Mouse (Mus musculus): ENCODE measurements around the gene Nipa1. TPM values are rescaled to one million over a fixed set of nuclear protein-coding genes. Genes with fewer than 3 reads are reported as not detected.
"Not testable (repeated sequence)": the region's sequence is repeated elsewhere in the genome, so short reads cannot be mapped to it uniquely, and the experiment has no call there.

Gene Nipa1
- polyA plus RNA-seq, 1 experiment from 2014 or later: 4.4 TPM

DNA sequence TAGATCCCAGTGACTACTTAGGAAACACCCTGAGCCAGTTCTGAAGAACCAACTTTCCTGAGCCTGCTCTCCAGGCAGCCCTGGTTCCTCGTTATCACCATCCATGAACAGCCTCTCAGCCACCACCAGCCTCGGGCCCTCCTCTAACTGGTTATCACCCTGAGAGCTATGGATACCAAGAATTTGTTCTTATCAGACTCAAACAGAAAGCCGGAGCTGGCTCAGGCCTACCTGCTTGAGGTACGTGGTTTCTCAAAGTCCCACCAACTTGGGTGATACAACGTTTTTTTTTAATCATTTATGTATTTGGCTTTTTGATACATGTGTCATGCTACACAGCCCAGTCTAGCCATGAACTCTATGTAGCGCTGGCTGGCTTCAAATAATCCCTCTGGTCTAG lies 4.6 kb downstream of the Nipa1 start:
- no peak overlapping the region for H3K9ac ChIP-seq (ENCODE audit: low read depth, low read length)
- no peaks in the 10 kb centered on the region for H3K27me3 ChIP-seq (ENCODE audit: control insufficient read depth, insufficient read depth, low read length)
- no peaks in the 10 kb centered on the region for H3K36me3 ChIP-seq (ENCODE audit: control insufficient read depth, insufficient read depth, low read length)
- peak; percentile 71 for ATAC-seq (replicated peaks; ENCODE audit: insufficient number of reproducible peaks, low FRiP score, low TSS enrichment)
- H3K4me3 ChIP-seq (ENCODE audit: low read depth, low read length): no peak overlapping the region
- H3K4me2 ChIP-seq: peak overlapping the region; percentile 9; the same call in 1 of the 2 replicates
- no peaks in the 10 kb centered on the region for H3K9me3 ChIP-seq (replicated peaks; ENCODE audit: control insufficient read depth, low read length)
- H3K27ac ChIP-seq (ENCODE audit: low read depth, low read length): peak overlapping the region; percentile 42; the same call in 1 of the 2 replicates
- no peaks in the 10 kb centered on the region for H3K4me1 ChIP-seq (ENCODE audit: control insufficient read depth, insufficient read depth, low read length)
- WGBS (ENCODE audit: insufficient replicate concordance): 42% methylated on average over 6 of the region's 6 CpGs

DNA sequence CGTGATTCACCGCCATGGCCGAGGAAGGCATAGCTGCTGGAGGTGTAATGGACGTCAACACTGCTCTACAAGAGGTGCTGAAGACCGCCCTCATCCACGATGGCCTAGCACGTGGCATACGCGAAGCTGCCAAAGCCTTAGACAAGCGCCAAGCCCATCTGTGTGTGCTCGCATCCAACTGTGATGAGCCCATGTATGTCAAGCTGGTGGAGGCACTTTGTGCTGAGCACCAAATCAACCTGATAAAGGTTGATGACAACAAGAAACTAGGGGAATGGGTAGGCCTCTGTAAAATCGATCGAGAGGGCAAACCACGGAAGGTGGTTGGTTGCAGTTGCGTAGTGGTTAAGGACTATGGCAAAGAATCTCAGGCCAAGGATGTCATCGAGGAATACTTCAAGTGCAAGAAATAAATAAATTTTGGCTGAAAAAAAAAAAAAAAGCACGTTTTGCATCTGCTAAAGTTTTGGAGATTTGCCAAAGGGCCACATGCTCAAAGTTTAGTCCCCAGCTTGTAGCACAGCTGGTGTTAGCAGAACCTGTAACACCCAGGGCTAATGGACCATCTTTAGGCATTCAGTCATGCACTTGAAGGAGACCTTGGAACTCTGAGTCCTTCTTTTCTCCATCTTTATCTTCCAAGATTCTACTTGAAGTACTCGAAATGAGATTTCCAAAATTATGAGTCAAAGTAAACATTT lies 5.6 kb downstream of the Nipa1 start:
- 84% methylated on average over 6 of the region's 18 CpGs for WGBS (ENCODE audit: insufficient replicate concordance)
- H3K4me1 ChIP-seq (ENCODE audit: control insufficient read depth, insufficient read depth, low read length); H3K27ac ChIP-seq (ENCODE audit: low read depth, low read length); H3K4me3 ChIP-seq (ENCODE audit: low read depth, low read length); H3K9ac ChIP-seq (ENCODE audit: low read depth, low read length); H3K4me2 ChIP-seq; H3K36me3 ChIP-seq (ENCODE audit: control insufficient read depth, insufficient read depth, low read length); ATAC-seq (replicated peaks; ENCODE audit: insufficient number of reproducible peaks, low FRiP score, low TSS enrichment); H3K27me3 ChIP-seq (ENCODE audit: control insufficient read depth, insufficient read depth, low read length); H3K9me3 ChIP-seq (replicated peaks; ENCODE audit: control insufficient read depth, low read length): not testable (repeated sequence)

- Histone ChIP-seq H3K36me3 (ENCODE audit: control insufficient read depth, insufficient read depth, low read length) (no peaks in the 10 kb centered on the region), H3K27me3 (ENCODE audit: control insufficient read depth, insufficient read depth, low read length) (no peaks in the 10 kb centered on the region), H3K4me1 (ENCODE audit: control insufficient read depth, insufficient read depth, low read length) (no peaks in the 10 kb centered on the region), H3K4me3 (ENCODE audit: low read depth, low read length) (no peak overlapping the region), H3K27ac (ENCODE audit: low read depth, low read length) (no peak overlapping the region), H3K9me3 (replicated peaks; ENCODE audit: control insufficient read depth, low read length) (no peaks in the 10 kb centered on the region), H3K9ac (ENCODE audit: low read depth, low read length) (no peak overlapping the region), H3K4me2 (no peak overlapping the region)
- ATAC-seq (replicated peaks; ENCODE audit: insufficient number of reproducible peaks, low FRiP score, low TSS enrichment): no peak
- WGBS (ENCODE audit: insufficient replicate concordance): 97% methylated on average over 14 of the region's 14 CpGs
Measured at GRCm38 (mm10) chr7:56013261-56014001, 6.3 kb downstream of the Nipa1 start.

DNA sequence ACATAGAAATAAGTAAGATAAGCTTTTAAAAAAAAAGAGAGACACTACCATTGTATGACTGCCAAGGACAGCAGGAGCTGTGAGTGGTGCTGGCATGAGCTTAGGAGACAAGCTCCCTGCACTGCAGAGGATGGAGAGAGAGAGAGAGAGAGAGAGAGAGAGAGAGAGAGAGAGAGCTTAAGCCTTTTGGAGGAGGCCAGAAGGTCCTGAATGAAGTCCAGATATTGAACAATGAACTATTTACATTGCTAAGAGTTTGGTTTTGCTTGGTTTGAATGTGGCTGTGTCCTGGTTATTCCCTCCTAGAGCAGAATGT lies 8.8 kb downstream of the Nipa1 start:
- ATAC-seq (replicated peaks; ENCODE audit: insufficient number of reproducible peaks, low FRiP score, low TSS enrichment): no peak
- Histone ChIP-seq H3K9ac (ENCODE audit: low read depth, low read length) (no peak overlapping the region), H3K36me3 (ENCODE audit: control insufficient read depth, insufficient read depth, low read length) (no peaks in the 10 kb centered on the region)

GRCm38 (mm10) chr7:56010318-56011017 lies 9.3 kb downstream of the Nipa1 start:
- Histone ChIP-seq H3K27ac (ENCODE audit: low read depth, low read length) (no peak overlapping the region), H3K9ac (ENCODE audit: low read depth, low read length) (no peak overlapping the region), H3K4me1 (ENCODE audit: control insufficient read depth, insufficient read depth, low read length) (no peaks in the 10 kb centered on the region), H3K9me3 (replicated peaks; ENCODE audit: control insufficient read depth, low read length) (no peaks in the 10 kb centered on the region), H3K4me2 (no peak overlapping the region), H3K36me3 (ENCODE audit: control insufficient read depth, insufficient read depth, low read length) (no peaks in the 10 kb centered on the region), H3K4me3 (ENCODE audit: low read depth, low read length) (no peak overlapping the region), H3K27me3 (ENCODE audit: control insufficient read depth, insufficient read depth, low read length) (no peaks in the 10 kb centered on the region)
- ATAC-seq (replicated peaks; ENCODE audit: insufficient number of reproducible peaks, low FRiP score, low TSS enrichment): no peak
- WGBS (ENCODE audit: insufficient replicate concordance): 87% methylated on average over 4 of the region's 4 CpGs

More for the DNA sequence above, 8.8 kb downstream of the Nipa1 start:
- Histone ChIP-seq H3K27me3 (ENCODE audit: control insufficient read depth, insufficient read depth, low read length) (no peaks in the 10 kb centered on the region), H3K4me2 (no peak overlapping the region), H3K27ac (ENCODE audit: low read depth, low read length) (no peak overlapping the region), H3K9me3 (replicated peaks; ENCODE audit: control insufficient read depth, low read length) (no peaks in the 10 kb centered on the region), H3K4me1 (ENCODE audit: control insufficient read depth, insufficient read depth, low read length) (no peaks in the 10 kb centered on the region), H3K4me3 (ENCODE audit: low read depth, low read length) (no peak overlapping the region)

DNA sequence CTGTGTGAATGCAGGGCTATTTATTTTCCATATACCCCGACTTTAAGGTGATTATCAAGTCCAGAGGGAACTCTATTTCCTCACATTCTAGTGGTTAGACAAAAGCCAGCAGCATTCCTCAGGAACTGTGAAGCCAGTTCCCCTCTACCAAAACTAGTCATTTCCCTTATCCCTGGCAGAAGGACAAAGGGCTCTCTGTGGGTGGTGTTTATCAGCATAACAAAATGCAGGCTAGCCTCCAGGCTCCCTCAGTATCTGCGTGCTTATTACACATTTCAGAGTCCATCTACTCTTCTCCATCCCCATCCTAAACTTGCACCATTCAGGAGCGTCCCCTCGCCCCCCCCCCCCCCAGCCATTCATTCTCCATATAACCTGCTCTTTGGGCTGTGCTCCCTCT lies 20.8 kb downstream of the Nipa1 start:
- Histone ChIP-seq H3K27ac (ENCODE audit: low read depth, low read length) (0 out of 2 replicates have a peak overlapping the region, but pooled peaks have one; percentile 5), H3K4me3 (ENCODE audit: low read depth, low read length) (no peak overlapping the region), H3K36me3 (ENCODE audit: control insufficient read depth, insufficient read depth, low read length) (no peaks in the 10 kb centered on the region), H3K9ac (ENCODE audit: low read depth, low read length) (no peak overlapping the region), H3K4me2 (no peak overlapping the region), H3K4me1 (ENCODE audit: control insufficient read depth, insufficient read depth, low read length) (no peaks in the 10 kb centered on the region), H3K9me3 (replicated peaks; ENCODE audit: control insufficient read depth, low read length) (no peaks in the 10 kb centered on the region), H3K27me3 (ENCODE audit: control insufficient read depth, insufficient read depth, low read length) (no peaks in the 10 kb centered on the region)
- 17% methylated on average over 3 of the region's 4 CpGs for WGBS (ENCODE audit: insufficient replicate concordance)
- ATAC-seq (replicated peaks; ENCODE audit: insufficient number of reproducible peaks, low FRiP score, low TSS enrichment): peak; percentile 46; the same call in 1 of the 2 replicates

GRCm38 (mm10) chr7:55995013-55995412 lies 24.7 kb downstream of the Nipa1 start:
- Histone ChIP-seq H3K36me3 (ENCODE audit: control insufficient read depth, insufficient read depth, low read length) (no peaks in the 10 kb centered on the region), H3K4me1 (ENCODE audit: control insufficient read depth, insufficient read depth, low read length) (no peaks in the 10 kb centered on the region), H3K9ac (ENCODE audit: low read depth, low read length) (no peak overlapping the region), H3K27ac (ENCODE audit: low read depth, low read length) (no peak overlapping the region), H3K9me3 (replicated peaks; ENCODE audit: control insufficient read depth, low read length) (no peaks in the 10 kb centered on the region), H3K27me3 (ENCODE audit: control insufficient read depth, insufficient read depth, low read length) (no peaks in the 10 kb centered on the region), H3K4me2 (no peak overlapping the region), H3K4me3 (ENCODE audit: low read depth, low read length) (no peak overlapping the region)
- ATAC-seq (replicated peaks; ENCODE audit: insufficient number of reproducible peaks, low FRiP score, low TSS enrichment): no peak
- WGBS (ENCODE audit: insufficient replicate concordance): 66% methylated on average over 4 of the region's 4 CpGs

DNA sequence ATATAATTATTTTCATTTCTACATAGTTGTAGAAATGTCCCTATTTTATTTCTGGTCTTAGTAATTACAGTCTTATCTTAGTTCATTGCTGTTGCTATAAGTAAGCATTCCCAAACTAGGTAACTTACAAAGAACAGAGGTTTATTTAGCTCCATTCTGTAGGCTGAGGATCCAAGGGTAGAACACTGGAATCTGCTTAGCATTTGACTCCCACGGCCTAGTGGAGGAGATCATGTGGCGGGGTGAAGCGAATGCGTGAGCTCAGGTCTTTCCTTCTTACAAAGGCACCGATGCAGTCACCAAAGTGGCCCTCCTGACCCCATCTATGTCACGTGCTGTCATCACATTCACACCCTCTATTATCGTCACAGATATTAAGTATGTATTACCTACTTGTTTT lies 27.9 kb downstream of the Nipa1 start:
- Histone ChIP-seq H3K27ac (ENCODE audit: low read depth, low read length) (no peak overlapping the region), H3K9me3 (replicated peaks; ENCODE audit: control insufficient read depth, low read length) (no peaks in the 10 kb centered on the region), H3K4me1 (ENCODE audit: control insufficient read depth, insufficient read depth, low read length) (no peaks in the 10 kb centered on the region), H3K9ac (ENCODE audit: low read depth, low read length) (no peak overlapping the region), H3K4me3 (ENCODE audit: low read depth, low read length) (no peak overlapping the region), H3K36me3 (ENCODE audit: control insufficient read depth, insufficient read depth, low read length) (no peaks in the 10 kb centered on the region), H3K27me3 (ENCODE audit: control insufficient read depth, insufficient read depth, low read length) (no peaks in the 10 kb centered on the region), H3K4me2 (no peak overlapping the region)
- ATAC-seq (replicated peaks; ENCODE audit: insufficient number of reproducible peaks, low FRiP score, low TSS enrichment): no peak
- WGBS (ENCODE audit: insufficient replicate concordance): 76% methylated on average over 7 of the region's 7 CpGs

Data from heart, embryonic 11.5 days (tissue).